Mouse (Mus musculus) spleen, embryonic (tissue): Measurements from ENCODE around the gene 3110009E18Rik.

Source experiments
- CTCF ChIA-PET: fragments of 350-600 bp; sonication (Branson Sonifier 250); formaldehyde crosslinking; loops from one replicate; lab custom pipeline; 2022; lab: Charles Lee

3110009E18Rik gene

GRCm38 (mm10) chr1:120100456-120101226, 20.3 kb upstream of the 3110009E18Rik start:
- CTCF ChIA-PET = no interaction called here

- CTCF ChIA-PET = no interaction called here
Measured at GRCm38 (mm10) chr1:120101227-120101609, 19.8 kb upstream of the 3110009E18Rik start.

- CTCF ChIA-PET = no interaction called here
Measured at GRCm38 (mm10) chr1:120105556-120105959, 15.4 kb upstream of the 3110009E18Rik start.

- CTCF ChIA-PET = no interaction called here
Measured at GRCm38 (mm10) chr1:120109741-120110432, 11.1 kb upstream of the 3110009E18Rik start.

GRCm38 (mm10) chr1:120111766-120112165, 9.2 kb upstream of the 3110009E18Rik start:
- CTCF ChIA-PET = no interaction called here

GRCm38 (mm10) chr1:120112251-120113187, 8.5 kb upstream of the 3110009E18Rik start:
- CTCF ChIA-PET = no interaction called here

GRCm38 (mm10) chr1:120115671-120116081, 5.3 kb upstream of the 3110009E18Rik start:
- CTCF ChIA-PET = no interaction called here

GRCm38 (mm10) chr1:120116106-120116505, 4.9 kb upstream of the 3110009E18Rik start:
- CTCF ChIA-PET = no interaction called here

- CTCF ChIA-PET = no interaction called here
Measured at GRCm38 (mm10) chr1:120118854-120119253, 2.1 kb upstream of the 3110009E18Rik start.

- CTCF ChIA-PET = no interaction called here
Measured at GRCm38 (mm10) chr1:120119389-120119788, 1.6 kb upstream of the 3110009E18Rik start.

GRCm38 (mm10) chr1:120120141-120120968, 632 bp upstream of the 3110009E18Rik start:
- CTCF ChIA-PET = interaction anchor here (0.6 kb wide), 1 partner anchor 13 kb away, joined by 12 read pairs; no protein-coding TSS in a partner anchor

GRCm38 (mm10) chr1:120121930-120122530, 1.0 kb downstream of the 3110009E18Rik start:
- CTCF ChIA-PET = interaction anchor here (0.6 to 0.7 kb wide), 2 partner anchors 27 to 243 kb away, joined by 4 to 6 read pairs; no protein-coding TSS in a partner anchor

- CTCF ChIA-PET = interaction anchor here (0.6 to 0.7 kb wide), 2 partner anchors 27 to 244 kb away, joined by 4 to 6 read pairs; no protein-coding TSS in a partner anchor
Measured at GRCm38 (mm10) chr1:120122634-120123383, 1.8 kb downstream of the 3110009E18Rik start.

GRCm38 (mm10) chr1:120124839-120125238, 3.9 kb downstream of the 3110009E18Rik start:
- CTCF ChIA-PET = no interaction called here

- CTCF ChIA-PET = interaction anchor here (0.7 kb wide), 1 partner anchor 641 kb away, joined by 6 read pairs; no protein-coding TSS in a partner anchor
Measured at GRCm38 (mm10) chr1:120125471-120125870, 4.5 kb downstream of the 3110009E18Rik start.

- CTCF ChIA-PET = interaction anchor here (0.7 kb wide), 1 partner anchor 642 kb away, joined by 6 read pairs; no protein-coding TSS in a partner anchor
Measured at GRCm38 (mm10) chr1:120126318-120126717, 5.3 kb downstream of the 3110009E18Rik start.

- CTCF ChIA-PET = interaction anchor here (0.6 kb wide), 1 partner anchor 1323 kb away, joined by 5 read pairs; no protein-coding TSS in a partner anchor
Measured at GRCm38 (mm10) chr1:120132376-120132775, 11.4 kb downstream of the 3110009E18Rik start.

- CTCF ChIA-PET = no interaction called here
Measured at GRCm38 (mm10) chr1:120135934-120136786, 15.2 kb downstream of the 3110009E18Rik start.
